Mouse (Mus musculus) myocyte (in vitro differentiated cells): ENCODE data around the gene Arnt2.

Experiments used
- MYOG ChIP-seq, 3 experiments: IDR thresholded peaks; one replicate each; pipeline ENCODE4 v1.6.1; 2011; ENCODE audit warnings: control low read depth in 2 of 3, low read depth in 2 of 3, mild to moderate bottlenecking in 2 of 3; ENCODE audit not compliant: insufficient read length in 2 of 3, control insufficient read depth in 1 of 3, insufficient read depth in 1 of 3
- SRF ChIP-seq: IDR thresholded peaks from one replicate; pipeline ENCODE4 v1.6.1; 2011; ENCODE audit warnings: low read depth; ENCODE audit not compliant: control insufficient read depth, insufficient read length

DNA sequence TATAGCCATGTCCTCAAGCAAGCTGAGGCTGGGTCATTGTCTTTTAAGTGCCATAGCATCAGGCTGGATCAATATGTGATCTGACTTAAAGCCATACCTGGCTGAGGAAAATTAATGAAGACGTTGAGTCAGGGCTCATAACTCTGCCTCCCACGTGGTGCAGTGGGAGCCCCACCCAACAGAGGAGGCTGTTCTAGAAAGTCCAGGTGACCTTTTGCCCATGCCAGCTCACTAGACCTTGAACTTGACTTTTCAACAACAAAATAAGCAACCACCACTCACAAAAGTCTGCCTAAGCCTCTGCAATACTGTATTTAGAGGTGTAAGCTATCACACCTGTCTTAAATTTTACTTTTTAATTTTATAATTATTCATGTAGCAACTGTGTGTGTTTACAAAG lies 24.9 kb upstream of the Arnt2 start:
- no peak for TF ChIP-seq SRF
- TF ChIP-seq MYOG (IDR thresholded peaks at IDR 0.05; ENCODE audit: control insufficient read depth in 1 of 3, insufficient read depth in 1 of 3, insufficient read length in 2 of 3, low read depth in 2 of 3) = no peak
